Comparison of ENCODE assay signal across 21 mouse cellular contexts in genomic region chr3:151851344-151851743, GRCm38 (mm10). TPM values are rescaled to one million over a fixed set of nuclear protein-coding genes. Genes with fewer than 3 reads are reported as not detected.
"Had no signal": no experiment of that assay in that cellular context is flagged by ENCODE, and none has a peak within 500 bp of the region (broad histone marks: within the 10 kb centered on the region; RNA-seq: fewer than 3 reads in every experiment).

No protein-coding gene starts in this region.

- H3K36me3 ChIP-seq: kidney, embryonic 15.5 days; limb, embryonic 12.5 days; limb, embryonic 15.5 days; liver, embryonic 13.5 days; midbrain, embryonic 10.5 days; midbrain, embryonic 13.5 days; neural tube, embryonic 13.5 days; stomach, embryonic 15.5 days had no signal

- H3K4me2 ChIP-seq: kidney, embryonic 15.5 days; limb, embryonic 12.5 days; limb, embryonic 15.5 days; liver, embryonic 13.5 days; lung, embryonic 14.5 days; midbrain, embryonic 13.5 days; neural tube, embryonic 13.5 days; stomach, embryonic 15.5 days had no signal

- H3K4me1 ChIP-seq: kidney, embryonic 15.5 days; limb, embryonic 12.5 days; liver, embryonic 13.5 days; megakaryocyte, embryonic 14.5 days; midbrain, embryonic 10.5 days; midbrain, embryonic 13.5 days; neural tube, embryonic 13.5 days; stomach, embryonic 15.5 days had no signal

- H3K27me3 ChIP-seq: kidney, embryonic 15.5 days; limb, embryonic 12.5 days; limb, embryonic 15.5 days; liver, embryonic 13.5 days; megakaryocyte, embryonic 14.5 days; midbrain, embryonic 13.5 days; neural tube, embryonic 13.5 days; stomach, embryonic 15.5 days had no signal

- H3K4me3 ChIP-seq: kidney, embryonic 15.5 days; limb, embryonic 12.5 days; limb, embryonic 15.5 days; liver, embryonic 13.5 days; megakaryocyte, embryonic 14.5 days; midbrain, embryonic 10.5 days; midbrain, embryonic 13.5 days; myocyte; neural tube, embryonic 13.5 days; stomach, embryonic 15.5 days had no signal

- H3K9me3 ChIP-seq: kidney, embryonic 15.5 days; limb, embryonic 12.5 days; limb, embryonic 15.5 days; liver, embryonic 13.5 days; megakaryocyte, embryonic 14.5 days; midbrain, embryonic 10.5 days; midbrain, embryonic 13.5 days; neural tube, embryonic 13.5 days; stomach, embryonic 15.5 days had no signal

- DNase-seq: left cerebral cortex, postnatal 4 days; liver, embryonic 13.5 days; lung, embryonic 14.5 days; lung, postnatal 10 days; lung, postnatal 36 days; retina, postnatal 1 day; right cerebral cortex, postnatal 25 days; spleen, adult 18-20 months; thymus, postnatal 25 days had no signal

- H3K9ac ChIP-seq: kidney, embryonic 15.5 days; limb, embryonic 12.5 days; limb, embryonic 15.5 days; liver, embryonic 13.5 days; lung, embryonic 14.5 days; midbrain, embryonic 13.5 days; neural tube, embryonic 13.5 days; stomach, embryonic 15.5 days had no signal

- ATAC-seq: midbrain, embryonic 13.5 days; midbrain, embryonic 16.5 days had no signal

- H3K27ac ChIP-seq: kidney, embryonic 15.5 days; limb, embryonic 12.5 days; limb, embryonic 15.5 days; liver, embryonic 13.5 days; midbrain, embryonic 10.5 days; midbrain, embryonic 13.5 days; neural tube, embryonic 13.5 days; stomach, embryonic 15.5 days had no signal

RNA-seq across cellular contexts. Expression of gene Ptgfr, which starts 13.9 kb away (rescaled TPM):
- total RNA-seq: monocyte, adult 5-6 weeks; neutrophil, adult 5-6 weeks had no signal
